Mouse (Mus musculus): ENCODE measurements around the gene Klk1.

The Klk1 gene

GRCm38 (mm10) chr7:44253023-44253616 is 28.0 kb downstream of the Klk1 start:
- DNase-seq (ENCODE audit: low spot score): no peak

GRCm38 (mm10) chr7:44254930-44255329 is 29.8 kb downstream of the Klk1 start:
- DNase-seq (ENCODE audit: low spot score): no peak

GRCm38 (mm10) chr7:44257278-44257677 is 32.1 kb downstream of the Klk1 start, which contains the start of gene Acp4:
Gene Acp4 (minus strand): TSS chr7:44257378.
- no peak for DNase-seq (ENCODE audit: low spot score)

GRCm38 (mm10) chr7:44260410-44260809 is 35.2 kb downstream of the Klk1 start:
- DNase-seq (ENCODE audit: low spot score): no peak

- no peak for DNase-seq (ENCODE audit: low spot score)
Observed at GRCm38 (mm10) chr7:44261147-44261546, 36.0 kb downstream of the Klk1 start, which contains the start of gene Gm15517. Gene Gm15517 (plus strand): TSS chr7:44261447.

- DNase-seq (ENCODE audit: low spot score): peak; percentile 94
Observed at GRCm38 (mm10) chr7:44262791-44263643, 37.9 kb downstream of the Klk1 start.

GRCm38 (mm10) chr7:44268117-44268516 is 43.0 kb downstream of the Klk1 start:
- DNase-seq (ENCODE audit: low spot score): no peak

GRCm38 (mm10) chr7:44269397-44269796 is 44.2 kb downstream of the Klk1 start:
- no peak for DNase-seq (ENCODE audit: low spot score)

GRCm38 (mm10) chr7:44271309-44271708 is 46.1 kb downstream of the Klk1 start:
- no peak for DNase-seq (ENCODE audit: low spot score)

- no peak for DNase-seq (ENCODE audit: low spot score)
Observed at GRCm38 (mm10) chr7:44272546-44272945, 47.4 kb downstream of the Klk1 start.

- no peak for DNase-seq (ENCODE audit: low spot score)
Observed at GRCm38 (mm10) chr7:44273446-44273845, 48.3 kb downstream of the Klk1 start.

GRCm38 (mm10) chr7:44274096-44274495 is 48.9 kb downstream of the Klk1 start:
- no peak for DNase-seq (ENCODE audit: low spot score)

GRCm38 (mm10) chr7:44275546-44275945 is 50.4 kb downstream of the Klk1 start:
- no peak for DNase-seq (ENCODE audit: low spot score)

- DNase-seq (ENCODE audit: low spot score): no peak
Observed at GRCm38 (mm10) chr7:44276461-44277249, 51.5 kb downstream of the Klk1 start.

- DNase-seq (ENCODE audit: low spot score): peak; percentile 16
Observed at GRCm38 (mm10) chr7:44277250-44277622, 52.1 kb downstream of the Klk1 start.

All from lung, postnatal 25 days (tissue).